Mouse (Mus musculus): ENCODE data around the gene Tlk1. TPM values are rescaled to one million over a fixed set of nuclear protein-coding genes. Genes with fewer than 3 reads are reported as not detected.

Tlk1 gene
- polyA plus RNA-seq, 1 experiment, result 9.4 TPM

GRCm38 (mm10) chr2:70826436-70827230 is 1.1 kb upstream of the Tlk1 start:
- no peak for TF ChIP-seq TCF12 (IDR thresholded peaks at IDR 0.05; ENCODE audit: insufficient read depth, poor library complexity, severe bottlenecking)
- TF ChIP-seq MYOG (IDR thresholded peaks at IDR 0.05; ENCODE audit: control insufficient read depth in 1 of 3, insufficient read depth in 1 of 3, insufficient read length in 2 of 3, low read depth in 2 of 3), result no peak
- TF ChIP-seq CEBPB (IDR thresholded peaks at IDR 0.05; ENCODE audit: insufficient read depth, poor library complexity, severe bottlenecking), result no peak
- TF ChIP-seq POLR2A (IDR thresholded peaks at IDR 0.05; ENCODE audit: insufficient read length, low read depth), result no peak
- Histone ChIP-seq H3K79me2 (ENCODE audit: control insufficient read depth, insufficient read depth) (peaks cover 30% of the 10 kb centered on the region), H3K4me3 (peak overlapping the region; percentile 48), H3K4me2 (ENCODE audit: low read depth) (peak overlapping the region; percentile 77), H3ac (ENCODE audit: control insufficient read depth, insufficient read length) (no peak overlapping the region), H3K27me3 (ENCODE audit: control insufficient read depth, insufficient read depth, insufficient read length) (no peaks in the 10 kb centered on the region), H3K36me3 (ENCODE audit: control insufficient read depth, insufficient read depth) (no peaks in the 10 kb centered on the region)

- peak overlapping the region; percentile 48 for H3K4me3 ChIP-seq
- no peaks in the 10 kb centered on the region for H3K27me3 ChIP-seq (ENCODE audit: control insufficient read depth, insufficient read depth, insufficient read length)
- H3K4me2 ChIP-seq (ENCODE audit: low read depth), result peak overlapping the region; percentile 93
- H3ac ChIP-seq (ENCODE audit: control insufficient read depth, insufficient read length), result peak overlapping the region; percentile 92
- no peaks in the 10 kb centered on the region for H3K36me3 ChIP-seq (ENCODE audit: control insufficient read depth, insufficient read depth)
- peaks cover 47% of the 10 kb centered on the region for H3K79me2 ChIP-seq (ENCODE audit: control insufficient read depth, insufficient read depth)
- TF ChIP-seq CEBPB (IDR thresholded peaks at IDR 0.05; ENCODE audit: insufficient read depth, poor library complexity, severe bottlenecking) (no peak), TCF12 (IDR thresholded peaks at IDR 0.05; ENCODE audit: insufficient read depth, poor library complexity, severe bottlenecking) (no peak), MAX (IDR thresholded peaks at IDR 0.05; ENCODE audit: low read depth) (no peak), MYOG (IDR thresholded peaks at IDR 0.05; ENCODE audit: control insufficient read depth in 1 of 3, insufficient read depth in 1 of 3, insufficient read length in 2 of 3, low read depth in 2 of 3) (no peak), SRF (IDR thresholded peaks at IDR 0.05; ENCODE audit: control insufficient read depth, insufficient read length, low read depth) (no peak), POLR2A (IDR thresholded peaks at IDR 0.05; ENCODE audit: insufficient read length, low read depth) (no peak), USF1 (IDR thresholded peaks at IDR 0.05; ENCODE audit: low read depth) (no peak)
These were observed 624 bp downstream of the Tlk1 start for GRCm38 (mm10) chr2:70824838-70825370.

GRCm38 (mm10) chr2:70823926-70824800 is 1.4 kb downstream of the Tlk1 start:
- TF ChIP-seq MYOD1 (IDR thresholded peaks at IDR 0.05; ENCODE audit: control insufficient read depth in 1 of 3, insufficient read length in 2 of 3, low read depth in 2 of 3) (no peak), USF1 (IDR thresholded peaks at IDR 0.05; ENCODE audit: low read depth) (no peak), TCF3 (IDR thresholded peaks at IDR 0.05; ENCODE audit: insufficient read length, low read depth) (no peak), CEBPB (IDR thresholded peaks at IDR 0.05; ENCODE audit: insufficient read depth, poor library complexity, severe bottlenecking) (no peak), REST (IDR thresholded peaks at IDR 0.05; ENCODE audit: insufficient read depth, insufficient read length) (no peak), SRF (IDR thresholded peaks at IDR 0.05; ENCODE audit: control insufficient read depth, insufficient read length, low read depth) (no peak), MYOG (IDR thresholded peaks at IDR 0.05; ENCODE audit: control insufficient read depth in 1 of 3, insufficient read depth in 1 of 3, insufficient read length in 2 of 3, low read depth in 2 of 3) (no peak), MAX (IDR thresholded peaks at IDR 0.05; ENCODE audit: low read depth) (no peak), POLR2AphosphoS2 (IDR thresholded peaks at IDR 0.05; ENCODE audit: insufficient read length, low read depth) (no peak), E2F4 (IDR thresholded peaks at IDR 0.05; ENCODE audit: insufficient read depth) (no peak), TCF12 (IDR thresholded peaks at IDR 0.05; ENCODE audit: insufficient read depth, poor library complexity, severe bottlenecking) (no peak), POLR2A (IDR thresholded peaks at IDR 0.05; ENCODE audit: insufficient read length, low read depth) (no peak)
- peak overlapping the region; percentile 92 for H3ac ChIP-seq (ENCODE audit: control insufficient read depth, insufficient read length)
- no peaks in the 10 kb centered on the region for H3K36me3 ChIP-seq (ENCODE audit: control insufficient read depth, insufficient read depth)
- peak overlapping the region; percentile 93 for H3K4me2 ChIP-seq (ENCODE audit: low read depth)
- peak overlapping the region; percentile 48 for H3K4me3 ChIP-seq
- no peaks in the 10 kb centered on the region for H3K27me3 ChIP-seq (ENCODE audit: control insufficient read depth, insufficient read depth, insufficient read length)
- H3K79me2 ChIP-seq (ENCODE audit: control insufficient read depth, insufficient read depth), result peaks cover 54% of the 10 kb centered on the region

GRCm38 (mm10) chr2:70823434-70823833 is 2.1 kb downstream of the Tlk1 start:
- Histone ChIP-seq H3K4me2 (ENCODE audit: low read depth) (peak overlapping the region; percentile 93), H3K27me3 (ENCODE audit: control insufficient read depth, insufficient read depth, insufficient read length) (no peaks in the 10 kb centered on the region), H3K79me2 (ENCODE audit: control insufficient read depth, insufficient read depth) (peaks cover 61% of the 10 kb centered on the region), H3K36me3 (ENCODE audit: control insufficient read depth, insufficient read depth) (no peaks in the 10 kb centered on the region), H3K4me3 (peak overlapping the region; percentile 48), H3ac (ENCODE audit: control insufficient read depth, insufficient read length) (no peak overlapping the region)
- TF ChIP-seq MYOG (IDR thresholded peaks at IDR 0.05; ENCODE audit: control insufficient read depth in 1 of 3, insufficient read depth in 1 of 3, insufficient read length in 2 of 3, low read depth in 2 of 3) (no peak), MYOD1 (IDR thresholded peaks at IDR 0.05; ENCODE audit: control insufficient read depth in 1 of 3, insufficient read length in 2 of 3, low read depth in 2 of 3) (no peak), TCF12 (IDR thresholded peaks at IDR 0.05; ENCODE audit: insufficient read depth, poor library complexity, severe bottlenecking) (no peak), REST (IDR thresholded peaks at IDR 0.05; ENCODE audit: insufficient read depth, insufficient read length) (no peak), MAX (IDR thresholded peaks at IDR 0.05; ENCODE audit: low read depth) (no peak), E2F4 (IDR thresholded peaks at IDR 0.05; ENCODE audit: insufficient read depth) (no peak)

Data from myocyte (in vitro differentiated cells).